Mouse (Mus musculus) MEL (cell line): ENCODE results near the gene Lig3.
A peak's percentile ranks its signal among the peaks of the same experiment; 100 is the strongest.

Experiments
- CTCF ChIP-seq, 3 experiments: IDR thresholded peaks in 2 of 3; conservative IDR thresholded peaks in 1 of 3; 2 replicates each; pipeline ENCODE4 v1.5.1; 2011 to 2012; ENCODE audit warnings: low read length in 3 of 3, low read depth in 2 of 3, mild to moderate bottlenecking in 2 of 3, improper control_type of control experiment in 1 of 3, inconsistent platforms in 1 of 3, mixed read lengths in 1 of 3, moderate library complexity in 1 of 3; ENCODE audit not compliant: control insufficient read depth in 1 of 3, insufficient read depth in 1 of 3, poor library complexity in 1 of 3, severe bottlenecking in 1 of 3
- E2F4 ChIP-seq: IDR thresholded peaks from 2 replicates; pipeline ENCODE4 v1.6.1; 2011; ENCODE audit warnings: low read depth, low read length, improper control_type of control experiment, borderline replicate concordance
- MAZ ChIP-seq: IDR thresholded peaks from 2 replicates; pipeline ENCODE4 v1.6.1; 2012; ENCODE audit warnings: low read depth, mild to moderate bottlenecking, inconsistent platforms, low read length, improper control_type of control experiment
- MXI1 ChIP-seq: IDR thresholded peaks from 2 replicates; pipeline ENCODE4 v1.6.1; 2011; ENCODE audit warnings: mild to moderate bottlenecking, low read depth, low read length, improper control_type of control experiment
- NELFE ChIP-seq: IDR thresholded peaks from 2 replicates; pipeline ENCODE4 v1.6.1; 2011; ENCODE audit warnings: low read depth, low read length, improper control_type of control experiment
- POLR2A ChIP-seq, 2 experiments: IDR thresholded peaks; 2 replicates each; pipeline ENCODE4 v1.6.1; 2011 to 2012; ENCODE audit warnings: low read length in 2 of 2, mild to moderate bottlenecking in 2 of 2, control low read depth in 1 of 2, improper control_type of control experiment in 1 of 2, low read depth in 1 of 2, moderate library complexity in 1 of 2; ENCODE audit not compliant: control insufficient read depth in 1 of 2, insufficient read depth in 1 of 2, poor library complexity in 1 of 2
- POLR2AphosphoS5 ChIP-seq: IDR thresholded peaks from 2 replicates; pipeline ENCODE4 v1.6.1; 2012; ENCODE audit warnings: low read depth, borderline replicate concordance, mild to moderate bottlenecking, inconsistent platforms, low read length, moderate library complexity, mixed read lengths
- TAL1 ChIP-seq: IDR thresholded peaks from 2 replicates; pipeline ENCODE4 v1.6.1; 2012; ENCODE audit warnings: mild to moderate bottlenecking, inconsistent platforms, low read length, moderate library complexity, mixed read lengths

GRCm38 (mm10) chr11:82780983-82781903 is at the start of gene Lig3:
- no peak for TF ChIP-seq E2F4
- no peak for TF ChIP-seq CTCF (IDR thresholded peaks at IDR 0.05 in 2 of 3, conservative IDR thresholded peaks at IDR 0.05 in 1 of 3; ENCODE audit: control insufficient read depth in 1 of 3, insufficient read depth in 1 of 3, low read depth in 2 of 3, low read length in 3 of 3, poor library complexity in 1 of 3, severe bottlenecking in 1 of 3)
- no peak for TF ChIP-seq POLR2AphosphoS5
- TF ChIP-seq TAL1: no peak
- peak; percentile 100 for TF ChIP-seq MXI1
- peak; percentile 93 for TF ChIP-seq POLR2A (IDR thresholded peaks at IDR 0.05; ENCODE audit: control insufficient read depth in 1 of 2, insufficient read depth in 1 of 2, low read depth in 1 of 2, low read length in 2 of 2, poor library complexity in 1 of 2)
- peak; percentile 91 for TF ChIP-seq NELFE
- peak; percentile 66; the same call in 1 of the 2 replicates for TF ChIP-seq MAZ
